Mouse (Mus musculus): Measurements from ENCODE around the gene Tmem200a. TPM values are rescaled to one million over a fixed set of nuclear protein-coding genes. Genes with fewer than 3 reads are reported as not detected.

Gene Tmem200a
- polyA plus RNA-seq, 1 experiment from 2014 or later: 9.3 TPM

GRCm38 (mm10) chr10:25877731-25878130 lies 201.1 kb downstream of the Tmem200a start:
- no peak overlapping the region for H3K4me3 ChIP-seq (ENCODE audit: low read depth, low read length)
- H3K4me2 ChIP-seq: no peak overlapping the region
- H3K9ac ChIP-seq: no peak overlapping the region
- no peak for TF ChIP-seq CTCF (IDR thresholded peaks at IDR 0.05; ENCODE audit: low read depth)
- H3K27me3 ChIP-seq (ENCODE audit: insufficient read depth, low read length): no peaks in the 10 kb centered on the region
- no peaks in the 10 kb centered on the region for H3K4me1 ChIP-seq (ENCODE audit: insufficient read depth)
- 88% methylated on average over 2 of the region's 2 CpGs for WGBS
- no peak overlapping the region for H3K27ac ChIP-seq (ENCODE audit: low read depth)
- ATAC-seq (ENCODE audit: insufficient read depth): no peak
- no peaks in the 10 kb centered on the region for H3K9me3 ChIP-seq (ENCODE audit: low read depth, low read length)
- no peak for DNase-seq
- no peaks in the 10 kb centered on the region for H3K36me3 ChIP-seq (ENCODE audit: insufficient read depth)

DNA sequence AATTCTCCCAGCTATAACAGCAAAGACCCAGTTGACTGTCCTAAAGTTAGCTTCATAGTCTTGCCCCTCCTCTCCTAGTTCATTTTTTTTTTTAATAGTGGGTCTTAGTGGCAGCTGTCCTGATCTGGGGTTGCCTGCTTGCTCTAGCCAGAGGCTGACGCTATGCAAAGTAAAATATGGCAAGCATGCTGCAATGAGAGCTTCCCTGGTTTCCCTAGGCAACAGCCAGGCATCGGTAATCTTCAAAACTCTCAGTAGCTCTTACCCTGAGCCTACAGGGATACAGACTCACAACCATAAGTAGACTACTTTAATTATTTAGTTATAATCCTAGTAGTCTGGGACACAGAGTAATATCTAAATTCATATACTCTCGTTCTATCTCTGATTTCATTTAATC lies 202.0 kb downstream of the Tmem200a start:
- Histone ChIP-seq H3K27ac (ENCODE audit: low read depth) (no peak overlapping the region), H3K9ac (no peak overlapping the region), H3K4me3 (ENCODE audit: low read depth, low read length) (no peak overlapping the region), H3K4me2 (no peak overlapping the region), H3K4me1 (ENCODE audit: insufficient read depth) (no peaks in the 10 kb centered on the region), H3K27me3 (ENCODE audit: insufficient read depth, low read length) (no peaks in the 10 kb centered on the region), H3K9me3 (ENCODE audit: low read depth, low read length) (no peaks in the 10 kb centered on the region), H3K36me3 (ENCODE audit: insufficient read depth) (no peaks in the 10 kb centered on the region)
- ATAC-seq (ENCODE audit: insufficient read depth): no peak
- TF ChIP-seq CTCF (IDR thresholded peaks at IDR 0.05; ENCODE audit: low read depth): no peak
- DNase-seq: no peak
- WGBS: 56% methylated on average over 3 of the region's 3 CpGs

DNA sequence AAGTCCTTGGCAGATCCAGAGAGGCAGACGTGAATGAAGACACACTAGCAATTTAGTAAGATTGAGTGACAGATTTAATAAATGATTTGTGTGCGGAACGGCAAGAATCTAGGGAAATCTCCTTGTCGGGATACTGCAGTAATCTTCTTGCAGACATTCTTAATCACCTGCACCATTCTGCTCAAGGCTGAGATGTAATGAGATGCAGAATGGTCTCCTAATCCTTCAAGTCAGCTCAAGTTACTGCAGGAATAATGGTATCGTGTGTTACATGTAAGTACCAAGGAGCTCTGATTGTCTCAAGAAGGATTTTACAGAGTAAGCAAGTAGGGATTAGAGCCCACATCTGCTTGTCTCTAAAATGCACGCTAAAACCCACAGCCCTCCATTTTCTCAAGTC lies 210.1 kb downstream of the Tmem200a start:
- Histone ChIP-seq H3K4me1 (ENCODE audit: insufficient read depth) (no peaks in the 10 kb centered on the region), H3K27ac (ENCODE audit: low read depth) (no peak overlapping the region), H3K27me3 (ENCODE audit: insufficient read depth, low read length) (no peaks in the 10 kb centered on the region), H3K36me3 (ENCODE audit: insufficient read depth) (no peaks in the 10 kb centered on the region), H3K4me3 (ENCODE audit: low read depth, low read length) (no peak overlapping the region), H3K9ac (no peak overlapping the region), H3K9me3 (ENCODE audit: low read depth, low read length) (no peaks in the 10 kb centered on the region), H3K4me2 (no peak overlapping the region)
- WGBS: 65% methylated on average over 6 of the region's 6 CpGs
- TF ChIP-seq CTCF (IDR thresholded peaks at IDR 0.05; ENCODE audit: low read depth): no peak
- no peak for ATAC-seq (ENCODE audit: insufficient read depth)
- DNase-seq: no peak

Other genes starting within 250 kb of the Tmem200a start
- not detected in 2 replicates for gene Gm9767, start 797 bp downstream of the Tmem200a start, polyA plus RNA-seq (2014; fragmentation: Nextera tagmentation; extraction: Ambion mirVana)
- 0.32 and 0.51 TPM in 2 replicates for gene Samd3, start 150.7 kb upstream of the Tmem200a start, polyA plus RNA-seq (2014; fragmentation: Nextera tagmentation; extraction: Ambion mirVana)

Data from lung, embryonic 14.5 days (tissue).